Mouse (Mus musculus): ENCODE measurements around the gene Vmn2r100. TPM values are rescaled to one million over a fixed set of nuclear protein-coding genes. Genes with fewer than 3 reads are reported as not detected.

Gene Vmn2r100
- not detected for total RNA-seq (2021)
- long read RNA-seq, experiment 1, result 0 reads
- long read RNA-seq, experiment 2, result 0 reads

GRCm38 (mm10) chr17:19504432-19504831 lies at the start of gene Vmn2r100:
Gene Vmn2r100 (plus strand): TSS chr17:19504732.
- no peak within 1 kb of the TSS for H3K4me3 ChIP-seq
- H3K27ac ChIP-seq, result no peak within 1 kb of the TSS
- TF ChIP-seq CTCF (conservative IDR thresholded peaks at IDR 0.05), result no peak
- DNase-seq (ENCODE audit: low spot score in 2 of 2), result no peak

GRCm38 (mm10) chr17:19482866-19483265 lies 21.7 kb upstream of the Vmn2r100 start:
- no peak overlapping the region for H3K4me3 ChIP-seq
- TF ChIP-seq CTCF (conservative IDR thresholded peaks at IDR 0.05), result no peak
- DNase-seq (ENCODE audit: low spot score in 2 of 2), result no peak
- H3K27ac ChIP-seq, result no peak overlapping the region

GRCm38 (mm10) chr17:19576927-19577326 lies 72.4 kb downstream of the Vmn2r100 start, which contains the start of gene Vmn2r101:
Gene Vmn2r101 (plus strand): TSS chr17:19577227.
- DNase-seq (ENCODE audit: low spot score in 2 of 2), result no peak
- Histone ChIP-seq H3K27ac (no peak within 1 kb of the TSS), H3K4me3 (no peak within 1 kb of the TSS)
- no peak for TF ChIP-seq CTCF (conservative IDR thresholded peaks at IDR 0.05)

Other genes starting within 250 kb of the Vmn2r100 start
- not detected for gene Vmn2r99, start 142.8 kb upstream of the Vmn2r100 start, total RNA-seq (2021)
- gene Vmn2r101, start 72.5 kb downstream of the Vmn2r100 start, total RNA-seq (2021), result not detected
- gene Vmn2r102, start 155.6 kb downstream of the Vmn2r100 start, total RNA-seq (2021), result not detected

All from layer of hippocampus, adult 2 months (tissue).